Mouse (Mus musculus) olfactory bulb, adult 2 months (tissue): ENCODE data around the gene Magi2. TPM values are rescaled to one million over a fixed set of nuclear protein-coding genes. Genes with fewer than 3 reads are reported as not detected.

Source experiments
- H3K27ac ChIP-seq: fragments of 200-500 bp; 2 replicates; pipeline ENCODE4 v1.5.1; 2012; ENCODE audit warnings: low read depth, low read length; ENCODE audit not compliant: insufficient read depth
- H3K4me1 ChIP-seq: fragments of 200-500 bp; 2 replicates; pipeline ENCODE4 v1.6.1; 2012; ENCODE audit warnings: low read length; ENCODE audit not compliant: control insufficient read depth, insufficient read depth
- H3K4me3 ChIP-seq: fragments of 200-500 bp; 2 replicates; pipeline ENCODE4 v1.5.1; 2012; ENCODE audit warnings: mild to moderate bottlenecking, low read depth, low read length, moderate library complexity; ENCODE audit not compliant: insufficient read depth
- CTCF ChIP-seq: fragments of 200-500 bp; IDR thresholded peaks from 2 replicates; pipeline ENCODE4 v1.5.1; 2012; ENCODE audit warnings: low read depth, mild to moderate bottlenecking, low read length, moderate library complexity; ENCODE audit not compliant: insufficient read depth
- POLR2A ChIP-seq: fragments of 200-500 bp; IDR thresholded peaks from 2 replicates; pipeline ENCODE4 v1.6.1; 2012; ENCODE audit warnings: mild to moderate bottlenecking, low read depth, low read length, moderate library complexity; ENCODE audit not compliant: insufficient read depth
- WGBS: fragments of 180-500 bp; shearing (Covaris S2); methylation state at CpG from one replicate; pipeline ENCODE4 v1.1.7; 2018; 5-methylcytosine and 5-hydroxymethylcytosine counted together
- polyA plus RNA-seq: library from polyadenylated mRNA; stranded (reverse); fragments of >200 nt; gene quantifications from 2 replicates; pipeline ENCODE4 v1.2.4, GENCODE M21; 2012; ENCODE audit warnings: low replicate concordance; ENCODE audit not compliant: missing spikeins, insufficient read depth, insufficient read length

The Magi2 gene
- polyA plus RNA-seq, 1 experiment: not detected

GRCm38 (mm10) chr5:20010210-20010609, 783.4 kb downstream of the Magi2 start:
- WGBS: 85% methylated on average over 7 of the region's 7 CpGs
- H3K27ac ChIP-seq: no peak overlapping the region

GRCm38 (mm10) chr5:20018063-20018462, 791.2 kb downstream of the Magi2 start:
- TF ChIP-seq POLR2A (no peak), CTCF (no peak)
- Histone ChIP-seq H3K4me3 (no peak overlapping the region), H3K27ac (no peak overlapping the region), H3K4me1 (no peaks in the 10 kb centered on the region)
- 85% methylated on average over 3 of the region's 3 CpGs for WGBS

More at GRCm38 (mm10) chr5:20010210-20010609, 783.4 kb downstream of the Magi2 start:
- H3K4me3 ChIP-seq: no peak overlapping the region
- TF ChIP-seq CTCF: no peak
- no peak for TF ChIP-seq POLR2A
- H3K4me1 ChIP-seq: no peaks in the 10 kb centered on the region

- Histone ChIP-seq H3K27ac (no peak overlapping the region), H3K4me3 (no peak overlapping the region), H3K4me1 (no peaks in the 10 kb centered on the region)
- WGBS: 77% methylated on average over 3 of the region's 3 CpGs
- TF ChIP-seq CTCF (no peak), POLR2A (no peak)
These were observed 819.8 kb downstream of the Magi2 start for GRCm38 (mm10) chr5:20046649-20047048.

GRCm38 (mm10) chr5:20048386-20048785, 821.5 kb downstream of the Magi2 start:
- TF ChIP-seq POLR2A (no peak), CTCF (no peak)
- no peak overlapping the region for H3K27ac ChIP-seq
- no peaks in the 10 kb centered on the region for H3K4me1 ChIP-seq
- 88% methylated on average over 2 of the region's 2 CpGs for WGBS
- H3K4me3 ChIP-seq: no peak overlapping the region

GRCm38 (mm10) chr5:20050284-20050683, 823.4 kb downstream of the Magi2 start:
- H3K4me1 ChIP-seq: no peaks in the 10 kb centered on the region
- 42% methylated on average over 1 of the region's 1 CpGs for WGBS
- H3K27ac ChIP-seq: no peak overlapping the region
- no peak overlapping the region for H3K4me3 ChIP-seq
- TF ChIP-seq POLR2A (no peak), CTCF (no peak)

GRCm38 (mm10) chr5:20055000-20055399, 828.2 kb downstream of the Magi2 start:
- no peak for TF ChIP-seq CTCF
- TF ChIP-seq POLR2A: no peak
- 83% methylated on average over 1 of the region's 1 CpGs for whole genome bisulfite sequencing
- no peak overlapping the region for H3K4me3 ChIP-seq
- H3K27ac ChIP-seq: no peak overlapping the region
- no peaks in the 10 kb centered on the region for H3K4me1 ChIP-seq

GRCm38 (mm10) chr5:20056074-20056842, 829.4 kb downstream of the Magi2 start:
- TF ChIP-seq POLR2A (no peak), CTCF (no peak)
- Histone ChIP-seq H3K27ac (no peak overlapping the region), H3K4me3 (no peak overlapping the region), H3K4me1 (no peaks in the 10 kb centered on the region)
- 63% methylated on average over 5 of the region's 5 CpGs for WGBS

- H3K4me1 ChIP-seq: no peaks in the 10 kb centered on the region
- no peak overlapping the region for H3K4me3 ChIP-seq
- WGBS: 74% methylated on average over 2 of the region's 2 CpGs
- TF ChIP-seq CTCF: no peak
- no peak for TF ChIP-seq POLR2A
- no peak overlapping the region for H3K27ac ChIP-seq
These were observed 830.0 kb downstream of the Magi2 start for GRCm38 (mm10) chr5:20056856-20057255.

- Histone ChIP-seq H3K4me3 (no peak overlapping the region), H3K4me1 (peaks cover 2% of the 10 kb centered on the region; the same call in 1 of the 2 replicates), H3K27ac (no peak overlapping the region)
- TF ChIP-seq POLR2A: no peak
- TF ChIP-seq CTCF: no peak
- 83% methylated on average over 4 of the region's 4 CpGs for WGBS
These were observed 835.2 kb downstream of the Magi2 start for GRCm38 (mm10) chr5:20062011-20062410.
